Mouse (Mus musculus): Measurements from ENCODE around the gene Olfr1254. TPM values are rescaled to one million over a fixed set of nuclear protein-coding genes. Genes with fewer than 3 reads are reported as not detected.

Olfr1254 gene
- not detected in 2 replicates for total RNA-seq (2017)

- ATAC-seq (replicated peaks in 1 of 2; ENCODE audit: insufficient read depth in 1 of 2, low FRiP score in 2 of 2, low TSS enrichment in 1 of 2, low read depth in 1 of 2, poor library complexity in 2 of 2, severe bottlenecking in 2 of 2): no peak
Measured at GRCm38 (mm10) chr2:89793519-89793918, at the start of gene Olfr1254. Olfr1254 (minus strand) TSS chr2:89793619.

DNA sequence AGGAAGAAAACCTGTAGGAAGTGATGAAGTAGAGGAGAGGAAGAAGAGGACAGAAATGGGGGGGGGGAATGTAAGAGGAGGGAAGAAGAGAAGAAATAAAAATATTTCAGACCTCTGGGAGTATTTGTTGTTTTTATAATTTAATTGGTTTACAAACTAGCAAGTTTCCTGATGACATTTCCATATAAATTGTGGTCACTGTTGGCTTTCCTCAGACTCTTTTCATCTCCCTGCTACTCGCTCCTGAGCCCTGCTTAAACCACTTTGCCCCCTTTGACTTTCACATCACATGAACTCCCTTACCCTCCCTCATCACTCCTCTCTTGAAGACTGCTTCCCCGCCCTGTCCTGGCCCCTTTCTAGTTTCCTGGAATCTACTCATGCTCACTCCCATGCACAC lies 48.0 kb upstream of the Olfr1254 start, which contains the start of gene Olfr1256:
Gene Olfr1256 (minus strand): TSS at position 101 of the 400 bp plus-strand sequence.
- no peak for ATAC-seq (replicated peaks in 1 of 2; ENCODE audit: insufficient read depth in 1 of 2, low FRiP score in 2 of 2, low TSS enrichment in 1 of 2, low read depth in 1 of 2, poor library complexity in 2 of 2, severe bottlenecking in 2 of 2)

- ATAC-seq (replicated peaks in 1 of 2; ENCODE audit: insufficient read depth in 1 of 2, low FRiP score in 2 of 2, low TSS enrichment in 1 of 2, low read depth in 1 of 2, poor library complexity in 2 of 2, severe bottlenecking in 2 of 2): no peak
Measured at GRCm38 (mm10) chr2:89820216-89820615, 26.8 kb upstream of the Olfr1254 start.

DNA sequence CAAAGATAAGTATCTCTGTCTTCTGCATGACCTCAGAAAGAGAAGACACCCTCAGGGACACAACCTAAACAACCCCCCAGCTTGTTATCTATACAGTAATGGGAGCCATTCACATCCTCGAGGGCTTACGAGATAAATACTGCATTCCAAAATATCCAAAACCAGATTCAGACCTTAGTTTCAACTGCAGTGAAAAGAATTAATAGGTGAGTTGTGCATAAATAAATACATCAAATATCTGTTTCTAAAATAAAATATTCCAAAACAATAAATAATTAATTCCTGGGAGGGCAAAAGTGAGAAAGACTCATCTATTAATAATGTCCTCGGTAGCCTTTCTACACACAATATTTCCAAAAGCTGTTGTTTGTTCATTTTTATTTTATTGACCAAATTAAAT lies 18.3 kb upstream of the Olfr1254 start, which contains the start of gene Olfr1255:
Gene Olfr1255 (plus strand): TSS at position 301 of the 400 bp plus-strand sequence.
- no peak for ATAC-seq (replicated peaks in 1 of 2; ENCODE audit: insufficient read depth in 1 of 2, low FRiP score in 2 of 2, low TSS enrichment in 1 of 2, low read depth in 1 of 2, poor library complexity in 2 of 2, severe bottlenecking in 2 of 2)

DNA sequence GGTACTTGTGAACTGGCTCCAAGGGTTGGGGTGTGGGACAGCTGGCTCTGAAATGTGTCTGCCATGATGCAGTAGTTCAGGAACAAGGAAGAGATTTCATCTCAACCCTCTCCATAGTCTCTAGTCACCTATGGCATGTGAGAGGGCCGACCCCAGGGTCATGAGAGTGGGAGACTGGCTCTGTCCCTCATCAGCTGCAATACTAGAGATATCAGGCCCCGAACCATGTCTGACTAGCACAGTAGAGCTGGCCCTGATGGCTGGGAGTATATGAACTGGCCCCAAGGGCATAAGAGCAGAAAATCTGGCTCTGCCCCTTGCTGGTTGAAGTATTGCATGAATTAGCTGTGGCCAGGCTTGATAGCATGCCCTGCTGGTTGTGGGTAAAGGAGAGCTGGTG lies 17.3 kb upstream of the Olfr1254 start:
- ATAC-seq (replicated peaks in 1 of 2; ENCODE audit: insufficient read depth in 1 of 2, low FRiP score in 2 of 2, low TSS enrichment in 1 of 2, low read depth in 1 of 2, poor library complexity in 2 of 2, severe bottlenecking in 2 of 2): no peak

GRCm38 (mm10) chr2:89799583-89799982 lies 6.2 kb upstream of the Olfr1254 start:
- no peak for ATAC-seq (replicated peaks in 1 of 2; ENCODE audit: insufficient read depth in 1 of 2, low FRiP score in 2 of 2, low TSS enrichment in 1 of 2, low read depth in 1 of 2, poor library complexity in 2 of 2, severe bottlenecking in 2 of 2)

DNA sequence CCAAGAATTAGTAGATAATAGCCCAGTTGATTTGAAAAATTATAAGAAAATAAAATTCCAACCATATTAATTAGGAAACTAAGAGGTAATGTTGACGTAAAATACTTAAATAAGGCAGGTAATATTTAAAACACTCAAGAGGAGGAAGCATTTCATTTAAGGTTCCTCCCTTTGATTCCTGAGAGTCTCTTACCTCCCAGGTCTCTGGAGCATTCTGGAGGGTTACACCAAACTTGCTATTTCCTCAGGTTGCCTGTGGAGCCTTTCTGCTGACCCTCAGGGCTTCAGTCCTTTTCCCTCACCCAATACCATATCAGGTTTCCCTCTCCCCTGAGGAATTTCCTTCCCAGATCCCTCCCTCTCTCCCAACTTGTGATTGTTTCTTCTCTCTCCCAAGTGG lies 36.4 kb downstream of the Olfr1254 start, which contains the start of gene Olfr1253:
Gene Olfr1253 (minus strand): TSS at position 101 of the 400 bp plus-strand sequence.
- no peak for ATAC-seq (replicated peaks in 1 of 2; ENCODE audit: insufficient read depth in 1 of 2, low FRiP score in 2 of 2, low TSS enrichment in 1 of 2, low read depth in 1 of 2, poor library complexity in 2 of 2, severe bottlenecking in 2 of 2)

Other genes starting within 250 kb of the Olfr1254 start
- gene Olfr1245, start 215.2 kb downstream of the Olfr1254 start, total RNA-seq (2017): not detected in 2 replicates
- not detected in 2 replicates for gene Olfr1246, start 200.5 kb downstream of the Olfr1254 start, total RNA-seq (2017)
- gene Olfr1247, start 179.5 kb downstream of the Olfr1254 start, total RNA-seq (2017): not detected in 2 replicates
- not detected in 2 replicates for gene Olfr1248, start 175.4 kb downstream of the Olfr1254 start, total RNA-seq (2017)
- not detected in 2 replicates for gene Olfr1249, start 158.6 kb downstream of the Olfr1254 start, total RNA-seq (2017)
- gene Olfr1250, start 132.2 kb downstream of the Olfr1254 start, total RNA-seq (2017): not detected in 2 replicates
- gene Olfr1251, start 121.7 kb downstream of the Olfr1254 start, total RNA-seq (2017): not detected in 2 replicates
- not detected in 2 replicates for gene Olfr1252, start 68.6 kb downstream of the Olfr1254 start, total RNA-seq (2017)
- not detected in 2 replicates for gene Olfr1253, start 36.5 kb downstream of the Olfr1254 start, total RNA-seq (2017)
- not detected in 2 replicates for gene Olfr1255, start 18.4 kb upstream of the Olfr1254 start, total RNA-seq (2017)
- 0.06 TPM in 1 of 2 replicates, not detected in the other for gene Olfr1256, start 47.9 kb upstream of the Olfr1254 start, total RNA-seq (2017)
- gene Olfr48, start 54.6 kb upstream of the Olfr1254 start, total RNA-seq (2017): not detected in 2 replicates
- gene Olfr1257, start 84.8 kb upstream of the Olfr1254 start, total RNA-seq (2017): not detected in 2 replicates
- not detected in 2 replicates for gene Olfr1258, start 133.7 kb upstream of the Olfr1254 start, total RNA-seq (2017)
- not detected in 2 replicates for gene Olfr1259, start 155.0 kb upstream of the Olfr1254 start, total RNA-seq (2017)
- not detected in 2 replicates for gene Olfr1260, start 180.7 kb upstream of the Olfr1254 start, total RNA-seq (2017)
- not detected in 2 replicates for gene Olfr1261, start 197.6 kb upstream of the Olfr1254 start, total RNA-seq (2017)
- not detected in 2 replicates for gene Olfr1262, start 206.5 kb upstream of the Olfr1254 start, total RNA-seq (2017)
- gene Olfr1263, start 218.5 kb upstream of the Olfr1254 start, total RNA-seq (2017): not detected in 2 replicates
- not detected in 2 replicates for gene Olfr1264, start 232.0 kb upstream of the Olfr1254 start, total RNA-seq (2017)
- not detected in 2 replicates for gene Olfr1265, start 241.7 kb upstream of the Olfr1254 start, total RNA-seq (2017)